Mouse (Mus musculus) spleen, embryonic (tissue): Measurements from ENCODE around the gene Kif5c.

Experiments used
- CTCF ChIA-PET: fragments of 350-600 bp; sonication (Branson Sonifier 250); formaldehyde crosslinking; loops from one replicate; lab custom pipeline; 2022; lab: Charles Lee

The Kif5c gene

GRCm38 (mm10) chr2:49743775-49744174 is 124.7 kb downstream of the Kif5c start:
- CTCF ChIA-PET = interaction anchor here (0.7 kb wide), 1 partner anchor 922 kb away, joined by 3 read pairs; no protein-coding TSS in a partner anchor

GRCm38 (mm10) chr2:49744251-49745093 is 125.4 kb downstream of the Kif5c start:
- CTCF ChIA-PET = no interaction called here

- CTCF ChIA-PET = no interaction called here
Observed at GRCm38 (mm10) chr2:49745094-49745781, 126.1 kb downstream of the Kif5c start.

- CTCF ChIA-PET = interaction anchor here (0.6 kb wide), 1 partner anchor 1727 kb away, joined by 8 read pairs; no protein-coding TSS in a partner anchor
Observed at GRCm38 (mm10) chr2:49746947-49747346, 127.8 kb downstream of the Kif5c start.

GRCm38 (mm10) chr2:49747670-49748069 is 128.6 kb downstream of the Kif5c start:
- CTCF ChIA-PET = no interaction called here

GRCm38 (mm10) chr2:49748628-49749342 is 129.7 kb downstream of the Kif5c start:
- CTCF ChIA-PET = no interaction called here

GRCm38 (mm10) chr2:49749730-49750576 is 130.9 kb downstream of the Kif5c start:
- CTCF ChIA-PET = no interaction called here

- CTCF ChIA-PET = interaction anchor here (0.6 kb wide), 1 partner anchor 14 kb away, joined by 3 read pairs; no protein-coding TSS in a partner anchor
Observed at GRCm38 (mm10) chr2:49751544-49752210, 132.6 kb downstream of the Kif5c start.

GRCm38 (mm10) chr2:49752211-49752607 is 133.1 kb downstream of the Kif5c start:
- CTCF ChIA-PET = interaction anchor here (0.6 kb wide), 1 partner anchor 15 kb away, joined by 3 read pairs; no protein-coding TSS in a partner anchor

- CTCF ChIA-PET = no interaction called here
Observed at GRCm38 (mm10) chr2:49753062-49753461, 134.0 kb downstream of the Kif5c start.

GRCm38 (mm10) chr2:49755054-49755453 is 136.0 kb downstream of the Kif5c start:
- CTCF ChIA-PET = interaction anchor here (0.6 kb wide), 1 partner anchor 15 kb away, joined by 4 read pairs; no protein-coding TSS in a partner anchor

- CTCF ChIA-PET = no interaction called here
Observed at GRCm38 (mm10) chr2:49757616-49758015, 138.5 kb downstream of the Kif5c start.

- CTCF ChIA-PET = interaction anchor here (0.7 to 1.0 kb wide), 3 partner anchors 524 to 1969 kb away, joined by 3 to 4 read pairs (median 4); no protein-coding TSS in a partner anchor
Observed at GRCm38 (mm10) chr2:49764331-49764946, 145.3 kb downstream of the Kif5c start.

GRCm38 (mm10) chr2:49768916-49769315 is 149.8 kb downstream of the Kif5c start:
- CTCF ChIA-PET = no interaction called here

- CTCF ChIA-PET = no interaction called here
Observed at GRCm38 (mm10) chr2:49770440-49770839, 151.3 kb downstream of the Kif5c start.

GRCm38 (mm10) chr2:49771172-49771571 is 152.1 kb downstream of the Kif5c start:
- CTCF ChIA-PET = no interaction called here

- CTCF ChIA-PET = no interaction called here
Observed at GRCm38 (mm10) chr2:49773194-49773931, 154.3 kb downstream of the Kif5c start.

- CTCF ChIA-PET = interaction anchor here (0.7 kb wide), 1 partner anchor 345 kb away, joined by 3 read pairs; no protein-coding TSS in a partner anchor
Observed at GRCm38 (mm10) chr2:49774180-49774579, 155.1 kb downstream of the Kif5c start.

- CTCF ChIA-PET = no interaction called here
Observed at GRCm38 (mm10) chr2:49775187-49775586, 156.1 kb downstream of the Kif5c start.
